25 mouse cellular contexts compared by ENCODE assay signal in genomic region chr3:94375861-94376260, GRCm38 (mm10). TPM values are rescaled to one million over a fixed set of nuclear protein-coding genes. Genes with fewer than 3 reads are reported as not detected.
DNase-seq lines count a peak whose midpoint lies in the region; TF ChIP-seq lines count a peak whose summit lies in the region.
"Had no signal": no experiment of that assay in that cellular context is flagged by ENCODE, and none has a peak within 500 bp of the region (broad histone marks: within the 10 kb centered on the region; RNA-seq: fewer than 3 reads in every experiment).

No protein-coding gene starts in this region.

- H3K4me1 ChIP-seq in thymus, adult 2 months (replicated peaks; ENCODE audit: control insufficient read depth, insufficient read depth, low read length): peaks cover 54% of the 10 kb centered on the region

- no peak for TF ChIP-seq CTCF in thymus, adult 2 months (IDR thresholded peaks at IDR 0.05; ENCODE audit: borderline replicate concordance, control insufficient read depth, extremely low read depth, insufficient read depth, low read length, poor library complexity)

- WGBS in thymus, adult 2 months: 27% methylated on average over 5 of the region's 5 CpGs

- H3K36me3 ChIP-seq in thymus, adult 2 months (ENCODE audit: control insufficient read depth, insufficient read depth, low read length): no peaks in the 10 kb centered on the region; the same call in 1 of the 2 replicates
- H3K36me3 ChIP-seq: embryonic facial prominence, embryonic 10.5 days; embryonic facial prominence, embryonic 13.5 days; forebrain, embryonic 12.5 days; forebrain, embryonic 15.5 days; hindbrain, embryonic 10.5 days; hindbrain, embryonic 13.5 days had no signal

- DNase-seq in cerebellum, adult 11-12 months: peak; percentile 19
- no peak for DNase-seq in cerebellum, adult 18-20 months
- DNase-seq in thymus, adult 2 months: peak; percentile 77
- peak; percentile 88 for DNase-seq in thymus, postnatal 14 days
- peak; percentile 83 for DNase-seq in thymus, postnatal 4 days
- DNase-seq in ovary, adult 18-20 months (ENCODE audit: low spot score): no peak
- no peak for DNase-seq in lung, adult 18-20 months
- DNase-seq: B cell, adult 2 months; cerebellum, adult 8-10 months; cerebellum, postnatal 36 days; embryo, embryonic 11 days; gastrocnemius, postnatal 25 days; heart, postnatal 10 days; heart, postnatal 36 days had no signal

- H3K27ac ChIP-seq in thymus, adult 2 months (ENCODE audit: control insufficient read depth, insufficient read depth, low read length): peak overlapping the region; percentile 97
- H3K27ac ChIP-seq: embryonic facial prominence, embryonic 10.5 days; embryonic facial prominence, embryonic 13.5 days; forebrain, embryonic 12.5 days; forebrain, embryonic 15.5 days; hindbrain, embryonic 10.5 days; hindbrain, embryonic 13.5 days had no signal

- 0 out of 2 replicates have a peak, but pooled peaks have one; percentile 26 for TF ChIP-seq POLR2A in thymus, adult 2 months (IDR thresholded peaks at IDR 0.05; ENCODE audit: control insufficient read depth, extremely low read depth, insufficient read depth, low read length, poor library complexity)

- peak overlapping the region; percentile 48 for H3K4me3 ChIP-seq in thymus, adult 2 months (ENCODE audit: control insufficient read depth, insufficient read depth, low read length)
- H3K4me3 ChIP-seq: embryonic facial prominence, embryonic 10.5 days; embryonic facial prominence, embryonic 13.5 days; erythroblast, embryonic 14.5 days; forebrain, embryonic 12.5 days; forebrain, embryonic 15.5 days; hindbrain, embryonic 10.5 days; hindbrain, embryonic 13.5 days had no signal

- no peaks in the 10 kb centered on the region for H3K27me3 ChIP-seq in thymus, adult 2 months (ENCODE audit: control insufficient read depth, insufficient read depth, low read length)
- H3K27me3 ChIP-seq: forebrain, embryonic 15.5 days; Patski had no signal

RNA-seq across cellular contexts. Expression of gene Rorc, which starts 3.3 kb away (rescaled TPM):
- polyA plus RNA-seq in thymus, adult 2 months (2012; rRNA removed): 296 and 308 TPM in 2 replicates
- polyA plus RNA-seq: erythroblast, embryonic 14.5 days had no signal

RNA-seq across cellular contexts. Expression of gene C2cd4d, which starts 13.6 kb away (rescaled TPM):
- polyA plus RNA-seq in thymus, adult 2 months (2012; rRNA removed): 0.39 and 0.55 TPM in 2 replicates
- polyA plus RNA-seq: erythroblast, embryonic 14.5 days; Patski had no signal

RNA-seq across cellular contexts. Expression of gene Lingo4, which starts 22.5 kb away (rescaled TPM):
- 6.0 and 6.1 TPM in 2 replicates for polyA plus RNA-seq in thymus, adult 2 months (2012; rRNA removed)
- polyA plus RNA-seq: erythroblast, embryonic 14.5 days; heart, embryonic 11.5 days had no signal

RNA-seq across cellular contexts. Expression of gene Them5, which starts 34.0 kb away (rescaled TPM):
- 0.27 and 0.35 TPM in 2 replicates for polyA plus RNA-seq in thymus, adult 2 months (2012; rRNA removed)
- polyA plus RNA-seq: cortical plate, adult 2 months; erythroblast, embryonic 14.5 days; heart, embryonic 14.5 days; hindbrain, embryonic 10.5 days had no signal

RNA-seq across cellular contexts. Expression of gene Tdrkh, which starts 37.2 kb away (rescaled TPM):
- 2.6 and 4.1 TPM in 2 replicates for polyA plus RNA-seq in thymus, adult 2 months (2012; rRNA removed)

Comparison
In these comparisons a context has a peak if more than half of its experiments do, and no peak if none do; other contexts are left out.
1. DNase-seq: peak in cerebellum, adult 11-12 months (single experiment), thymus, adult 2 months (single experiment), thymus, postnatal 14 days (single experiment) and thymus, postnatal 4 days (single experiment); none in cerebellum, adult 18-20 months (0 of 2), ovary, adult 18-20 months (single experiment) and lung, adult 18-20 months (0 of 2).